Mouse (Mus musculus) forebrain, embryonic 16.5 days (tissue): ENCODE results near the gene Polr3e. TPM values are rescaled to one million over a fixed set of nuclear protein-coding genes. Genes with fewer than 3 reads are reported as not detected.
"Not testable (repeated sequence)": the region's sequence is repeated elsewhere in the genome, so short reads cannot be mapped to it uniquely, and the experiment has no call there.

ENCODE experiments used
- ATAC-seq: fragments of 200-750 bp; cut with Nextera tagmentation; 2 replicates; pipeline ENCODE4 v1.8.0; 2017; ENCODE audit warnings: mild to moderate bottlenecking, moderate library complexity
- H3K27ac ChIP-seq: fragments of 300-500 bp; sonication (generic); 2 replicates; pipeline ENCODE4 v1.5.1; 2014; ENCODE audit warnings: low read length, control low read depth
- H3K27me3 ChIP-seq: fragments of 300-500 bp; sonication (generic); replicated peaks from 2 replicates; pipeline ENCODE4 v1.6.1; 2014; ENCODE audit warnings: low read length; ENCODE audit not compliant: control insufficient read depth, insufficient read depth
- H3K36me3 ChIP-seq: fragments of 300-500 bp; sonication (generic); 2 replicates; pipeline ENCODE4 v1.6.1; 2014; ENCODE audit not compliant: control insufficient read depth, insufficient read depth
- H3K4me1 ChIP-seq: fragments of 300-500 bp; sonication (generic); replicated peaks from 2 replicates; pipeline ENCODE4 v1.6.1; 2014; ENCODE audit warnings: low read length; ENCODE audit not compliant: control insufficient read depth, insufficient read depth
- H3K4me2 ChIP-seq: fragments of 300-500 bp; sonication (generic); 2 replicates; pipeline ENCODE4 v1.6.1; 2014; ENCODE audit warnings: mild to moderate bottlenecking, low read length, control low read depth
- H3K4me3 ChIP-seq: fragments of 300-500 bp; sonication (generic); replicated peaks from 2 replicates; pipeline ENCODE4 v1.5.1; 2014; ENCODE audit warnings: mild to moderate bottlenecking, low read length, control low read depth
- H3K9ac ChIP-seq: fragments of 300-500 bp; sonication (generic); replicated peaks from 2 replicates; pipeline ENCODE4 v1.6.1; 2014; ENCODE audit warnings: low read depth, low read length, control low read depth
- H3K9me3 ChIP-seq: fragments of 300-500 bp; sonication (generic); 2 replicates; pipeline ENCODE4 v1.6.1; 2016; ENCODE audit warnings: low read length; ENCODE audit not compliant: control insufficient read depth
- WGBS: fragments of 180-500 bp; shearing (Covaris S2); extraction: QIAGEN DNeasy Blood & Tissue Kit; methylation state at CpG from one replicate; pipeline ENCODE4 v1.1.7; 2014; 5-methylcytosine and 5-hydroxymethylcytosine counted together
- polyA plus RNA-seq: library from polyadenylated mRNA; unstranded; fragments of >200 nt; fragmentation: Nextera tagmentation; extraction: Ambion mirVana; gene quantifications from 2 replicates; pipeline ENCODE4 v1.2.1, GENCODE M21; 2015

Gene Polr3e
- polyA plus RNA-seq, 1 experiment from 2014 or later, result 32.6 TPM

GRCm38 (mm10) chr7:120900191-120900590 is 17.4 kb upstream of the Polr3e start:
- Histone ChIP-seq H3K4me3 (no peak overlapping the region), H3K36me3 (no peaks in the 10 kb centered on the region; the same call in none of the 2 replicates), H3K4me1 (no peaks in the 10 kb centered on the region), H3K27ac (no peak overlapping the region), H3K27me3 (no peaks in the 10 kb centered on the region), H3K9ac (no peak overlapping the region), H3K4me2 (no peak overlapping the region), H3K9me3 (no peaks in the 10 kb centered on the region)
- no peak for ATAC-seq
- WGBS, result 71% methylated on average over 4 of the region's 4 CpGs

GRCm38 (mm10) chr7:120901701-120902100 is 15.8 kb upstream of the Polr3e start:
- H3K27me3 ChIP-seq, result no peaks in the 10 kb centered on the region
- 50% methylated on average over 8 of the region's 8 CpGs for WGBS

GRCm38 (mm10) chr7:120902931-120903330 is 14.6 kb upstream of the Polr3e start:
- Histone ChIP-seq H3K4me3 (no peak overlapping the region), H3K9ac (no peak overlapping the region), H3K4me1 (no peaks in the 10 kb centered on the region), H3K27me3 (no peaks in the 10 kb centered on the region), H3K36me3 (no peaks in the 10 kb centered on the region; the same call in none of the 2 replicates), H3K4me2 (no peak overlapping the region), H3K27ac (no peak overlapping the region), H3K9me3 (no peaks in the 10 kb centered on the region)
- 56% methylated on average over 3 of the region's 3 CpGs for WGBS
- no peak for ATAC-seq

More at GRCm38 (mm10) chr7:120901701-120902100, 15.8 kb upstream of the Polr3e start:
- Histone ChIP-seq H3K9ac (no peak overlapping the region), H3K4me1 (no peaks in the 10 kb centered on the region), H3K9me3 (no peaks in the 10 kb centered on the region), H3K4me3 (no peak overlapping the region), H3K27ac (no peak overlapping the region), H3K4me2 (no peak overlapping the region), H3K36me3 (no peaks in the 10 kb centered on the region; the same call in none of the 2 replicates)
- no peak for ATAC-seq

GRCm38 (mm10) chr7:120910172-120910571 is 7.4 kb upstream of the Polr3e start:
- not testable (repeated sequence) for H3K4me1 ChIP-seq, H3K27me3 ChIP-seq, H3K9ac ChIP-seq, H3K4me2 ChIP-seq, H3K27ac ChIP-seq, H3K36me3 ChIP-seq, H3K4me3 ChIP-seq, H3K9me3 ChIP-seq, ATAC-seq
- WGBS, result 64% methylated on average over 3 of the region's 3 CpGs

GRCm38 (mm10) chr7:120911268-120911667 is 6.3 kb upstream of the Polr3e start:
- H3K27ac ChIP-seq, H3K9me3 ChIP-seq, H3K36me3 ChIP-seq, H3K4me3 ChIP-seq, ATAC-seq, H3K4me2 ChIP-seq, H3K9ac ChIP-seq, H3K4me1 ChIP-seq, H3K27me3 ChIP-seq: not testable (repeated sequence)
- WGBS, result 90% methylated on average over 6 of the region's 6 CpGs

GRCm38 (mm10) chr7:120913332-120913731 is 4.2 kb upstream of the Polr3e start:
- H3K27ac ChIP-seq, result no peak overlapping the region
- H3K36me3 ChIP-seq, result no peaks in the 10 kb centered on the region
- no peak for ATAC-seq
- 47% methylated on average over 1 of the region's 1 CpGs for WGBS
- no peak overlapping the region for H3K9ac ChIP-seq
- no peaks in the 10 kb centered on the region for H3K27me3 ChIP-seq
- no peak overlapping the region for H3K4me3 ChIP-seq
- no peaks in the 10 kb centered on the region for H3K9me3 ChIP-seq
- peaks cover 2% of the 10 kb centered on the region for H3K4me1 ChIP-seq
- no peak overlapping the region for H3K4me2 ChIP-seq

- WGBS, result 22% methylated on average over 11 of the region's 11 CpGs
- H3K36me3 ChIP-seq, result no peaks in the 10 kb centered on the region
- H3K4me1 ChIP-seq, result peaks cover 9% of the 10 kb centered on the region
- H3K27me3 ChIP-seq, result no peaks in the 10 kb centered on the region
- no peak overlapping the region for H3K4me3 ChIP-seq
- no peak overlapping the region for H3K9ac ChIP-seq
- no peak overlapping the region for H3K27ac ChIP-seq
- no peaks in the 10 kb centered on the region for H3K9me3 ChIP-seq
- no peak for ATAC-seq
- no peak overlapping the region for H3K4me2 ChIP-seq
These were observed 1.2 kb upstream of the Polr3e start for GRCm38 (mm10) chr7:120916262-120916875.

- Histone ChIP-seq H3K36me3 (no peaks in the 10 kb centered on the region), H3K4me3 (peak overlapping the region; percentile 91), H3K27ac (no peak overlapping the region), H3K4me1 (peaks cover 9% of the 10 kb centered on the region), H3K9me3 (no peaks in the 10 kb centered on the region), H3K9ac (no peak overlapping the region), H3K4me2 (peak overlapping the region; percentile 18; the same call in 1 of the 2 replicates), H3K27me3 (no peaks in the 10 kb centered on the region)
- WGBS, result 9% methylated on average over 12 of the region's 12 CpGs
- no peak; the same call in 1 of the 2 replicates for ATAC-seq
These were observed 309 bp upstream of the Polr3e start for GRCm38 (mm10) chr7:120917279-120917591.

GRCm38 (mm10) chr7:120918526-120918962 is 1.0 kb downstream of the Polr3e start:
- Histone ChIP-seq H3K9ac (peak overlapping the region; percentile 85), H3K36me3 (no peaks in the 10 kb centered on the region), H3K27me3 (no peaks in the 10 kb centered on the region), H3K4me2 (peak overlapping the region; percentile 82), H3K4me1 (peaks cover 9% of the 10 kb centered on the region), H3K4me3 (peak overlapping the region; percentile 91), H3K27ac (peak overlapping the region; percentile 74), H3K9me3 (no peaks in the 10 kb centered on the region)
- ATAC-seq, result peak; percentile 56
- 7% methylated on average over 10 of the region's 10 CpGs for WGBS

GRCm38 (mm10) chr7:120933110-120933509 is 15.6 kb downstream of the Polr3e start:
- Histone ChIP-seq H3K27me3 (no peaks in the 10 kb centered on the region), H3K4me1 (no peaks in the 10 kb centered on the region), H3K9me3 (no peaks in the 10 kb centered on the region), H3K27ac (no peak overlapping the region), H3K4me3 (no peak overlapping the region), H3K36me3 (peaks cover 39% of the 10 kb centered on the region), H3K4me2 (no peak overlapping the region), H3K9ac (no peak overlapping the region)
- no peak for ATAC-seq
- 89% methylated on average over 7 of the region's 7 CpGs for WGBS
